Mouse (Mus musculus): ENCODE measurements around the gene Atf7.

GRCm38 (mm10) chr15:102671721-102672214 is 46.5 kb upstream of the Atf7 start:
- TF ChIP-seq CTCF (IDR thresholded peaks at IDR 0.05; ENCODE audit: low read depth), result peak; percentile 14; the same call in 1 of the 2 replicates
- no peak for TF ChIP-seq EP300 (optimal IDR thresholded peaks at IDR 0.05)
